Mouse (Mus musculus): Measurements from ENCODE around the gene Orm1.

DNA sequence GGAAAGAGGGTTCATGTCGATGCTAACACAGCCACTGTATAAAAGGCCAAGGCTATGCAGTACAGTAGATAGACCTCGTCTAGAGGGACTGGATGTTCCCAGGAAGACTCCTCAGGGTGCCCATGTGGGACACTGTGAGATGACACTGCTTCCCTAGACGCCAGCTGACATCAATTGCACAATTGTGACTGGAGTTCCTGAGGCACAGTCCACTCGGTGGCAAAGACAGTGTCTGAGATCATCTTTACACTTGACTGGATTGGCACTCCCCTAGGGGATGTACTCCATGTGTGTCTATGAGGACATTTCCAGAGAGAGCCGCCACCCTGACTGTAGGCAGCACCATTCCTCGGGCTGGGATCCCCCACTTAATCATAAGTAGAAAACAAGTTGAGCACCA, 4.2 kb downstream of the Orm1 start:
- TF ChIP-seq EP300 (IDR thresholded peaks at IDR 0.05), result no peak
- no peak for TF ChIP-seq CTCF (IDR thresholded peaks at IDR 0.05)
